Mouse (Mus musculus): Measurements from ENCODE around the gene Rabl6.
"Not testable (repeated sequence)": the region's sequence is repeated elsewhere in the genome, so short reads cannot be mapped to it uniquely, and the experiment has no call there.

Rabl6 gene

DNA sequence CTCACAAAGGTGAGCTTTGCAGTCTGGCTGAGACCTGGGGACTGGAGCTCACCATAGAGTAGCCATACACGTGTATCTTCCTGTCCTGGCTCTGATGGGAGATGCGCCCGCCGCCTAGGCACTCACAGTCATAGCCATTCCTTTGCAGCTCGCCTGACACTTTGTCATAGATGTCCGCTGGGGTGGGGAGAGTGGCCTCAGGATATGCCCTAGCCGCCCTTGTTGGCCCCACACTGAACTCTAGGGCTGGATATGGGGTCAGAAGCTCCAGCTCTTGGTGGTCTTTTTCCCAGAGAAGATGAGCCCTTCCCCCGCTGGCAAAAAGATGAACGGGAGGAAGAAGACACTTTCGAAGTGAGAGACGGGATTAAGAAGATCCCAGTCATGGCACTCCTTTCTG lies 34.2 kb downstream of the Rabl6 start:
- no peak for DNase-seq

DNA sequence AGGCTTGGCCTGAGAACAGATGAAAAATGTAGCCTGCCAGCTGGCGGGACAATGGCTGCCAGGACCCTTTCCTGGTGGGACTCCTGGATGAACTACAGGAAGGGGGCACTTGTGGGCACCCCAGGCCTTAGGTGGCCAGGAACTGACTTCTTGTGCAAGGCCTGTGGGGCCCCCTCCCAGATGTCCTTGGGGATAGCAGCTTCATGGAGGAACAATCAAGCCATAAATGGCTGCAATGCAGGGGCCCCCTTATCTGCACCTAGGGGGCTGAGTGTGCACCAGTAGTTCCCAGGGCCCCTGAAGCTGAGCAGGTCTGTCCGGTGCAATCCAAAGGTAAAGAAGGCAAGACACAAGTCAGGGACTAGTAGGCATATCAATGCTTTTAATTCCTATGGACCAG lies 35.3 kb downstream of the Rabl6 start:
- no peak for DNase-seq

DNA sequence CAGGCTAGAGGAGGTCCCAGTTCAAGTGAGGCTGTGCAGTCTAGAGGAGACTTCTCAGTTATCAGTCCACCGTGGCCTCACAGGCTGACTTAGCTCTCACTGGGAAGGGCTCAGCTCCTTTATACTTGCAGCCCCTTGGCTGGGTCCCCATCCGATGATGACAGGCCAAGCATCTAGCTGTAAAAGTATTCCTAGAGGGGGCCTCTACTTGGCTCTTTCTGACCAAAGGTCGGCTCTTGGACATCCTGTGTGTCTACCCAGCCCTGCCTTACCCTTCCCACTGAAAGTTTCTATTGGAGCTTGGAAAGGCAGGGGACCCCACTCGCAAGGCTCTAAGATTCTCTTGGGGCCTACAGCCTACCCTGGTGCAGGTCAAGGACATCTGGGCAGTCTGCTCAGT lies 37.1 kb downstream of the Rabl6 start:
- DNase-seq: no peak

DNA sequence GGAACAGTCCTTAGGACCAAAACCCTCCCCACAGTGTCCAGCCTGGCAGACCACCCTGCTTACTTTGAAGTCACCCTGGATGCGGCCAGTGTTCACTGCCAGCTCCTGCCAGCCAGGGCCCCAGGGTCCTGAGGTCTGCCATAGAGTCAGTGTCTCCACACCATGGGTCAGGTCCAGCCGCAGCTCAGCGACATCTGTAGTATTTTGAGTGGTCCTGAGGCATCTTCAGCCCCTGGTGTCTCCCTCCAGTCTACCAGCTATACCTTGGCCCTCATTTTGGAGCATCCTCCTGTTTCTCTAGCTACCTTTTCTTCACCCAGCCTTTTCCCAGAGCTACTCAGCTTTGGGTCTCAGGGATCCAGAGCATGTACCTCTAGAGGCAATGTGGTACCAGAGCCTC lies 39.0 kb downstream of the Rabl6 start:
- DNase-seq: no peak

DNA sequence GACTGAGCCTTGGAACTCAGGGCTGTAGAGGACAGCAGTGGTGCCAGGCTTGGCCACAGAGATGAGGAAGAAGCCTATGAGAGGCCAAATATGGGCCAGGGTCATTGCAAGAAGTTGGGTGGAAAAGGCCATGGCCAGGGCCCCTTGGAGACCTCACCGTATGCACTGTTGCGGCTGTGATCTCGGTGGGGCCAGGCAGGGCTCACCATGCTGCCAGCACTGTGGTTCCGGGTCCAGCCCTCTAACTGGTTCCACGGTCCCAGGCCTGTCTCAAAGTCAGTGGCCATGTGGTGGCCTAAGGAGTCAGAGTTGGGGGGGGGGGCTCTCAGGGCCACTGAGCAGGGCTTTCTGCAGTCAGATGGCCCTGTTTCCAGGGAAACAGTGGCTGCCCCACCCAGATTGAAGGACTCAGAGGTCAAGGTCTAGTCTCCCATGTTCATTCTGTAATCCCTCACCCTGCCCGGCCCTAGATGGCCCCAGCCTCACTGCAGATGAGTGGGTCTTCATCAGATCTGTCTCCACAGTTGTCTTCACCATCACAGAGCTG lies 39.8 kb downstream of the Rabl6 start:
- DNase-seq: no peak

DNA sequence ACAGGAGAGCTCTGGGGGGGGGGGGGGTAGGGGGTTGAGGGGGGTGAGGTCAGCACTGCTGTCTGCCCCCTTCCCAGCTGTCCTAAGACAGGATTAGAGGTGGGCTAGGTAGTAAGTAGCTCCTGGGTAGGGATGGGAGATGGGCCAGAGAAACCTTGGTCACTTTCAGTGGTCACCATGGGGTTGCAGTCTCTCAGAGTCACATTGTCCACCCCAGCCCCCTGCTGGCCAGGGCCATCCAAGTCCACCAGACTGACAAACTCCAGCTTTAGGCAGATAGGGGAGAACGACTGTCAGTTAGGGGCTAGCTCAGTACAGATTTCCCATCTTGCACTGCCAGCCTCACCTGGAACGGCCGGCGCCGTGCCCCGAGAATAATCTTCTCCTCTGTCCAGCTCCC lies 41.8 kb downstream of the Rabl6 start:
- no peak for DNase-seq

DNA sequence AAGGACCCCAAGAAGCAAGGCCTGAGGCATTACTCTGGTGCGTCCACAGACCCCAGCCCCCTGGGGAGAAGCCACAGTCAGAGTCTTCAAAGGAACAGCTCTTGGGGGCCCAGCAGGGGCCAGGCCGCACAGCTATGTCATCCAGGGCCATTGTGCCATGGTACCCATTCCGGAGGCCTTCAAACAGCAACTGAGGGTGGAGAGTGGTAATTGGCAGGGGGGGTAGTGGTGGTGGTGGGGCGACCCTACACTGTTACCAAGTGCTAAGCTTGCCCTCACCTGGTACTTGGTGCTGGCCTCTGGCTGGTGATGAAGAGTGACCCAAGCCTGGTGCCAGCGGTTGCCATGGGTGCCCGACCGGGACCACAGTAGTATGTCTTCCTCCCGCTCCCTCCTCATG lies 42.6 kb downstream of the Rabl6 start:
- DNase-seq: no peak

DNA sequence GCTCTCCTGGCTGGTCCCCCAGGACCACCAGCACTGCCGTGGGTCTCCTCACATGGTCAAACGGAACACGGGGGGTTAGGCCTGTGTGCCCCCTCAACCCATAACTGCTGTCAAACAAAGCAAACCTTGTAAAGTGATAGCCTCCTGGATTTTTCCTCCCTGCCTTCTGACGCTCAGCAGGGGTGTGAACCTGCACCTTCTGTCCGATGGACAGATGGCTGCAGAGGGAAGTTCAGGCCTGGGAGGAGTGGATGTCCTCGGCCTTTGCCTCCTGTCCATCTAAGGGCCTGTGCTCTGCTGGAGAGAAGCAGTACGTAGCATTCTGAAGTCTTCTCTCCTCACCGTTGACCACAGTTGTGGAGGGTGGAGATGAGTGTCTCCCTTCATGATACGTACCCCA lies 46.4 kb downstream of the Rabl6 start:
- no peak for DNase-seq

DNA sequence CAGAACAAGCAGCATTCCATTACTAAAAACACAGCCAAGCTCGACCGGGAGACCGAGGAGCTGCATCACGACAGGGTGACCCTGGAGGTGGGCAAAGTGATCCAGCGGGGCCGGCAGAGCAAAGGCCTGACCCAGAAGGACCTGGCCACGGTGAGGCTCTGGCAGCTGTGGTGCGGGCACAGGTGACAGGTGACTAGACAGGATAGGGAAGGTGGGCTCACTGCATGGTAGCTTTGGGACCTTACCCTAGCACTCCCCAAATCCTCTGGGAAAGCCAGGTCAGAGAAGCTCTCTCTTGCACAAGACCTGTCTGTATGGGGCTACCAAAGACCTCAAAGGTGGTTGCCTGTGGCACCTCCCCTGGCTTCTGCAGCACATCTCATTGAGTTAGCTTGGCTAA lies 47.8 kb downstream of the Rabl6 start:
- DNase-seq: no peak

DNA sequence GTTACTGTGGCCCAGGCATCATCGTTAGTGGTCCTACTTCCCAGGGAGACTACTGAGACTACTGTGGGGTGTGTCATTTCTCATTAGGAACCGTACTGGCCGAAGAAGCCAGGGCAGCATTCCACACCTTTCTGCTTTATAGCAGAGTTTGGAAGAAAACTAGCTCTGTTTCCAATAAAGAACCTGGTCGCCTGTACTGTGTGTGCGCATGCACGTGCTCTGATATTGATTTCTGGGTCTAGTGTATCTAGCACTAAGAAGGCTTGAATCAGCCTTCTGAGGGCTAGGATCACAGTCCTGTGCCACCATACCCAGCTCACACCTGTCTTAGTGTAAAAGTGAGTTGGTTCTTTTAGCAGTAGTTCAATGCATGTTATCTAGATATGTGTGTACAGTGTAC lies 49.5 kb downstream of the Rabl6 start:
- DNase-seq: no peak

DNA sequence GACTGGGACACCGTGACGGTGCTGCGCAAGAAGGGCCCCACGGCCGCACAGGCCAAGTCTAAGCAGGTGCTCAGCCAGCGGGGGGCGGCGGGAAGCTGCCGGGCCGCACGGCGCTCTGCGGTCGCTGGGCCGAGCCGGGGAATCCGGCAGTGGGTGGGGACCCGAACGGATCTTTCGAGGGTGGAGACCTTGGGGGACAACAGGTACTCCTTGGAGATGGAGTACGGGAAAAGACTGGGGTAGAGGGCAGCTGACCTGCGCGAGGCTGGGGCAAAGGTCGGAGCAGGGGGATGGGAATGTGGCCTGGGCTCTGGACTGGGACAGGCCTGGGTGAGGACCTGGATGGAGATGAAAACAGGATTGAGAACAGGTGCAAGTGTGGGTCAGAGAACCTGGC lies 50.4 kb downstream of the Rabl6 start:
- DNase-seq: no peak

DNA sequence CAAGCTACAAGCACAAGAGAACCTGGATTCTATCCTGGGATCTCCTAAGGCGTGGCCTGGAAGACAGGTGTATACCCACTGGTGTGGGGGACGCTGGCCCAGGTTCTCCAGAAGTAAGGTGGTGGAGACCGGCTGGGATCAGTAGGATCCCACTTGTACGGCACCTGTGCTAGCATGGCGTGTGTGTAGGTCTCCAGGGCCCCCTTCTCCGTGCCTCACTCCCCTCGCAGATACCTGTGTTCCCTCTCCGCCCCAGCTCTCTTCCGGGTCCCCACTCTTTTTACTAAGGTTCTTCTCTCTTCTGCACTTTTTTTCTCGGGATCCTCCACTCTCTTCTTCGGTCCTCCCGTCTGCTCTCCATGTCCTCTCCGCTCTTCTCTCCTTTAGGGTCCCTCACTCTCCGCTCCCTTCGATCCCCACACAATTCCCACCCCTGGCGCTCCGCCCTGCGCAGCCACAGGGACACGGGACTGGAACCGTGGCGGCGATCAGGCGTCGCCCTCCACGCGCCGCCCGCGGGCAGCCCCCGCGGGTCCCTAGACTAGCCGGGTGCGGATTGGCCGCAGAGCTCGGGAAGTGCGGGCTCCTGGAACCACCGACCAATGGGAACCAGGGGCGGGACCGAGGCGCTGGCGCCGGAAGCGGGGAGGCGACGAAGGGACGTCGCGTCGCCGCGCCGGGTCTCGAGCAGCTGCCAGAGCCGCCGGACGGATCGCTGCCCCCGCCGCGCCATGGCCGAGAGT lies 50.9 kb downstream of the Rabl6 start, which contains the start of gene Edf1:
Gene Edf1, plus strand, starts transcription at position 627 of the 743 bp plus-strand sequence.
- peak; percentile 97 for DNase-seq

DNA sequence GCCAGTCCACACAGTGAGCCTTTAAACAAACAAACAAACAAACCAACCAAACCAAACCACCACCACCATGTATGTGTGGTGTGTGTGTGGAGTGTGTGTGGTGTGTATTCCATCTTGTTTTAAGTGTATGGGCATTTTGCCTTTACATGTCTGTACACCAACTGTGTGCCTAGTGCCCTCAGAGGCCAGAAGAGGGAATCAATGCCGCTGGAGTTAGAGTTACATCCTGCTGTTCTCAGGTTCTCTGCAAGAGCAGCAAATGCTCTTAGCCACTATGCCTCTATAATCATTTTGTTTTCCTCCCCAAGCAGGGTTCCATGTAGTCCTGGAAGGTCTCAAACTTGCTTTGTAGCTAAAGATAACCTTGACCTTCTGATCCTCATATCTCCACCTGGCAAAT lies 52.0 kb downstream of the Rabl6 start:
- no peak for DNase-seq

DNA sequence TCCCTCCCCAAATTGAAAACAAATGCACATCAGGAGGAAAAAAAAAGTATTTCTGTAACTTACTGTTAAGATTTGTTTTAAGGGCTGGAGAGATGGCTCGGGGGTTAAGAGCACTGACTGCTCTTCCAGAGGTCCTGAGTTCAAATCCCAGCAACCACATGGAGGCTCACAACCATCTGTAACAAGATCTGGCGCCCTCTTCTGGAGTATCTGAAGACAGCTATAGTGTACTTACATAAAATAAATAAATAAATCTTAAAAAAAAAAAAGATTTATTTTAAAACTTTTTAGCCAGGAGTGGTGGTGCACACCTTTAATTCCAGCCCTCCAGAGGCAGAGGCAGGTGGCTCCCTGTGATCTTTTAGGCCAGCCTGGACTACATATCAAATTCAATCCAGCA lies 52.8 kb downstream of the Rabl6 start:
- not testable (repeated sequence) for DNase-seq

DNA sequence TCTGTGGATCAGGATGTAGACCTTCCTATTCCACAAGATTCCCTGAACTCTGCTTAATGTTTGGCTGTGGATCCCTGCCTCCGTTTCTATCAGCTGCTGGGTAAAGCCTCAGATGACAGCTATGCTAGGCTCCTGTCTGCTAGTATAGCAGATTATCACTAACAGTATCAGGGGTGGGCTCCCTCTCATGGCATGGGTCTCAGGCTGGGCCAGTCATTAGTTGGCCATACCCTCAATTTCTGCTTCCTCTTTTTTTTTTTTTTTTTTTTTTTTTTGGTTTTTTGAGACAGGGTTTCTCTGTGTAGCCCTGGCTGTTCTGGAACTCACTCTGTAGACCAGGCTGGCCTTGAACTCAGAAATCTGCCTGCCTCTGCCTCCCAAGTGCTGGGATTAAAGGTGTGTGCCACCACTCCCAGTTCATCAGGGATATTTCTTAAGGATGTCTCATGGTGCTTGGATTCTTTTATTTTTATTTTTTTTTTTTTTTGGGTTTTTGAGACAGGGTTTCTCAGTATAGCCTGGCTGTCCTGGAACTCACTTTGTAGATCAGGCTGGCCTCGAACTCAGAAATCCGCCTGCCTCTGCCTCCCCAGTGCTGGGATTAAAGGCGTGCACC lies 55.0 kb downstream of the Rabl6 start:
- not testable (repeated sequence) for DNase-seq

DNA sequence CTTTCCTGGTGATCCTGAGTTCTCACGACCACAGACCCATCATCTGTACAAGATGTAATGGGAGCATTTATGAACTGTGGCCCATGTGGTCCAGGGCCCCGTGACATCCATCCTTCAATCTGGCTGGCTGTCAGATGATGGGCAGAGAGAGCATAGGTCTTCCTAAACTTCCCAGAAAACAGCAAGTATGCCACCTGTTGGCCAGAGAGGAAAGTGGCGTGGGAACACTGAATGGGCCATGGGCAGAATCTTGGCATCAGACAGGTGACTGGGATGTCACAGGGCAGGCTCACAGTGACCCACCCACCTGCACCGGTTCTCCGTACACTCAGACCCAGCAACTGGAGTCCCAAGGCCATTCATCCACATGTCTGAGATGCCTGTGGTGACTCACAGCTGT lies 57.1 kb downstream of the Rabl6 start:
- DNase-seq: peak; percentile 70

DNA sequence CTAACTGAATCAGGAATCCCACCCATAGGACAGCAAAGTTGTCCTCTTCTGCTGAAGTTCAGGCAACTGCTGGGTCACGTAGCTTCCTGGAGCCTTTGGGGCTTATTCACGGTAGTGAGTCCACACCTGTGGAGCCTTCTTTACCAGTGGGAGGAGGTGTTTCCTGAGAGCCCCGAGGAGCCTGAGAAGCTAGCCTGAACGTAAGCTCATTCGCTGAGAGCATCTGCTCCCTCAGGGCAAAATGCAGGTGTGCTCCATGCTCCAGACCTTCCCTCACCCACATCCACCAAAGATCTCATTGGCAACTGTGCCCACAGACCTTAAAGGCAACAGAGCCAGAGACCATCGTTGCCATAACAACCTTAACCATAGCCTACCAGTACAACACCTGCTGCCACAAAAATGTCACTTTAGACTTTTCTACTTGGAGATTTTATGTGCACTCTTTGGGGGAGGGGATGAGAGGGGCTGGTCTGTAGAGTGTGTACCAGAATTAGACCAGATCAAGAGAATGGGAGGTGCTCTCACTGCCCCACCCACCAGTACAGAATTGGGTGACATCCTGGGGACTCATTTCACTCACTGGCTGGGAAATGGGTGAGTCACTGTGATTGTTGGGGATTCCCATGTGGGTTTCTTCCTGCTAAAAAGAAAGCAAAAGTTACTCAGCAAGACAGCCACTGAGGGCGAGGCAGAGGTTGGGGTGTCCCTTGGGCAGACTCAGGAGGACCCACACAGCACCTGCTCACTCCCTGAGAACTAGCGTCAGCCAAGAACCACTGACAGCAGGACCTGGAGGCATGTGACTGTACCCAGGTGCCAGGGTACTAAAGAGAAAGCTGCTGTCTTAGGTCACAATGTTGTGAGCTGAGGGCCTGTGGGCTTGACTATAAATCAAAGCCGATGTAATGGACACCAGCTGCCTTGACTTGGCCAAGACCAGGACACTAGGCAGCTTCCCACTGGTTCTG lies 59.0 kb downstream of the Rabl6 start:
- DNase-seq: no peak

DNA sequence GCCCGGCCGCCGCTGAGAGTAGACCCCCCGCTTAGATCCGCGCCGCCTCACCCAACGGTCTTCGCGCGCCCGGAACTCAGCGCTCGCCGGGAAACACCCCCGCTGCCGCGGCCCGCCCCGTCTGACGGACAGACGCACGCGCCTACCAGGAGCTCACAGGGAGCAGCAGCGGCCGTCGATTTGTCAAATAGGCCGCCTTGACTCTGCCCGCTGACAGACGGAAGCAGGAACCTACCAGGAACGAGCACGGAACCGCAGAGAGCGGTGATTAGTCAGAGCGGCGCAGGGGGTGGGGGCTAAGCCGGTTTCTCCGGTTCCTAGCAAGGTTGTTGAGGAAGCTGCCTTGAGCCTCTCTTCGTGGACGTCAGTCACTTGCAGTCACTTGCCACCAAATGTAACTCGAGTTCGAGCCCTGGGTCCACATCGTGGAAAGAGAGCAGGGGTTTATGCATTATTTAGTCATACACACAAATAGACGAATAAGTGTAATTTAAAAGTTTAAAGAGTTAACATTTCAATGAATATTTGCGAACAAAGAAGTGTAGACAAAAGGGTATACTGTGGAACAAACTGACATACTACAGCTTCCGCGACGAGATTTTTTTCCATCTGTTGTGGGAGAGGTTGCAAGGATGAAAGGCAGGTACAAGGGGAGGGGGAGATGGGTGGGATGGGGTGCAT lies 61.4 kb downstream of the Rabl6 start, which contains the start of gene Traf2:
Gene Traf2, minus strand, starts transcription at position 130 of the 681 bp plus-strand sequence.
- peak; percentile 99 for DNase-seq

DNA sequence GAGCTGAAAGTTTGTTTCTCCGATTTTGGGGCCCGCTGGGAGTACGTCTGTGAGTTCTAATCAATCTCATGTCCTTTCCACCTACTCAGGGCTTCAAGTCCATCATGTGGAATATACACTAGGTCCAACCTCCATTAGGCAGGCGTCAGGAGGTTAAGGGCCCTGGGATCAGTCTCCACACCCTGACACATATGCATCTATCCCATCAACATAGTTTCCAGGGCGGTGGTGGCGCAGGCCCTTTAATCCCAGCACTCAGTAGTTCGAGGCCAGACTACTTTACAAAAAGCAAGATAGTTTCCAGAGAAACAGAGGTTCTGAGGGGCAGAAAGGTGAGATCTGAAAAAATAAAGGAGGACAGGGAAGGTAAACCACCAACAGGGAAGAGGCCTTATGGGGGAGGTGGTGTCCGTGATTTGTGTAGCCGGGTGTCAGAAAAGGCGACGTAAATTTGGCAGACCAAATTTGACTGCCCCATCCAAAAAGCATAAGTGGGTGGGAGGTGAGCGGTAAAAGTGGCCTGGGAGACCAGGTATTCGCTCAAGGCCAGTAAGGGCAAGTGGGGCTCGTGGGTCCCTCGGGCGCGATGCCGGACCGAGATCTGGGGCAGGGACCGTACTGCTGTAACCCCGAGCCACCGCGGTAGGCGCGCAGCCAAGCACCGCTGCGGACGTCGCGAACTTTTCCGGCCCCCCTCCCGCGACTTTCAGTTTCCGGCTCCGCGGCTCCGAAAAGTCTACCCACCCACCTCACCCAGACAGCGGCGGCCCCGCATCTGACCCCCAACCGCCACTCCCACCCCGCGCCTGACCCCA lies 62.1 kb downstream of the Rabl6 start:
- peak; percentile 90 for DNase-seq

DNA sequence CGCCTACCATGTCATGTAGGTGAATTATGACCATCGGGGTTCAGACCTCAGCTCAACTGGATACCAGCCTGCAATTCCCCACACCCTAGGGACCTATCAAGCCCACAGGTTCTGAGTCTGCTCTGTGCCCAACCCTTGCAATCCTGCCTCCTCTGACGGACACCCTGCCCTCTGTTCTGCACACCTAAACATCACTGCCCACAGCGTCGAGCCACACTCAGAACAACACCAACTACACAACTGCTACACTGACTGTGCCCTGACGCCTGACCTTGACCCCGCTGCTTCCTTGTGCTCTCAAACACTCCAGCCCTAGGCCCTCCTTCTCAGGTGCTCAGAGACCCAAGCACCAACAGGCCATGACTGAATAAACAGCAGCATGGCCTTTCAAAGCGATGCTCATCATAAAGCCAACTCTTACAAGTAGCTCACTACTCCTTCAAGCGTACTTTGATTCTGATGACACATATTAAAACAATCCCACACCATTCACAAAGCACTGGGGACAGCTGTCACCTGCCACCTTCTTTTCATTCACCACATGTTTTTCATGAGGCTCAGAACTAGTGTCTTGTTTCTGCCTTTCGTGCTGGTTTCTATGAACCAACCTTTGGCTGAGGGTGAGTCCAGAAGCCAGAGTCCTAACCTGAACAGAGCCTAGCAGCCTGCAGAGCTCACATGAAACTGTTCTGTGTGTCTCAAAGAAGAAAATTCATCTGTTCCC lies 66.5 kb downstream of the Rabl6 start:
- no peak for DNase-seq

DNA sequence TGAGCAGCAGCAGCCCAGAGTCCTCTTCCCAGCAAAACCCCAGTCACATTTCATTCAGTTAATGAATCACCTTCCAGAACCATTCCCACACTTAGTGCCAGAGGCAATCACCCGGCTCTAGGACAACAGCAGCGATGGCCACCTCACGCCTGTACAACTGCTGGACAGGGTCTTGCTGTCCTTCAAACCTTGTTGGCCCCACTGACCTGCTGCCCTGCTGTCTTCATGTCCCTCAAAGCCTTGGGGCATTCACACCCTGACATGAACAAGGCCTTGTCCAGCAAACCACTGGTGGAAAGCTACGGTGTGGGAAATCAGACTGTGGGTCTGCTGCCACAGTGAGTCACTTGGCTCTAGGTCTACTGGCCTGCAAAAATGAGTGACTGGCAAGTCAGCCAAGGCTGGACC lies 67.8 kb downstream of the Rabl6 start:
- DNase-seq: no peak
